Mouse (Mus musculus) Muller cell, postnatal 12 days (primary cell): ENCODE measurements at regions not wholly inside any gene's neighbourhood (a gene's known extent, or its start where the extent isn't known, plus 50 kb on each side); places are given as distances from the start of the nearest gene placed in this dataset.

Experiments
- DNase-seq: peaks from one replicate; pipeline ENCODE4 v3.0.0-alpha.2; 2015; ENCODE audit errors: inconsistent ontology term

DNA sequence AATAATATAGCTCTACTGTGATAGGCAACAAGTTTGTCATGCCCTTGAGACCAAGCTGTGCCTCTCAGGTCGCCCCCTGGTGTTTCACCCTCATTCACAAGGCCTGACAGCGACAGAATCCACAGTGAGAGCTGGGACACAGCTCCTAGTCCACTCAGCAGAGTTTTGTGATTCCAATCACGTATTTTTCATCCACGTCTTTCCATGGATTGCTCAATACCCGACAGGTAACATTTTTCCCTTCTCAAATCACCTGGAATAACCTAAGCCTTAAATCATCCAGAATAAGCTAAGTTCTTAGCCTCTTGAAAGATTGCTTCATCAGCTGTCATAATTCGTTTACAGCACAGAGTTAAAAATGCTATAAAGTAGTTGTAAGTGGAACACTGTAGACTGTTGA is 211.3 kb downstream of the Ccdc91 start:
- DNase-seq, result no peak

DNA sequence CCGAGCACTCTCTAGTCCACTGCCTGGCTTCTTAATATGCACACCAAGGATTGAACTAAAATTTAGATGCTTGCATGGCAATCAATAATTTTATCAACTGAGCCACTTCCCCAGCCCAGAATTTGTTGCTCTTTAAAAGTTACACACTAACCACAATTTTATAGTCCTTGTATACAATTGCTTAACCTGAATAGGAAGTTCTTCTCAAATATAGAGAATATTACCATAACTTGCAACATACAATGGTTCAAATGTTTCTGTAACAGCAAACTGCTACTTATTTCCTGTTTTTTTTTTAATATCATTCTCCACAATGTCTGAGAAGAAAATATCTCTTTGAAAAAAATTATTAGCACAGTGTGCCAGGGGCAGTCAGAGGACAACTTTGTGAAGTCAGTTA is 222.6 kb downstream of the Ccdc91 start:
- DNase-seq, result no peak

- DNase-seq, result no peak
These were observed 223.8 kb downstream of the Ccdc91 start for GRCm38 (mm10) chr6:147699449-147699848.

DNA sequence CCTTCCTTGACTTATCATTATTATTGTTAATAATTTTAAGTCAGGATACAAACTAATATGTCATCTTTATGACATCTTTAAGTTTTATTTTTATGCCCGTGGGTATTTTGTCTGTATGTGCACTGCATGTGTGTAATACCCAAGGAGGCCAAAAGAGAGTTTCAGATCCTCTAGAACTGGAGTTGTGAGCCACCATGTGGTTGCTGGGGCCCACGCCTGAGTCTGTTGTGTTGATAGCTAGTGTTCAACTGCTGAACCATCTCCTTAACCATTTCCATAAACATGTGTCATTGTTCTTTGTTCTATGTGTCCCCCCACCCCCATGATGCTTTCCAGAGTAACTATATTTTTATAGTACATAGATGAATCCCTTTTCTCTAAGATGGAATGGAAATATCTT is 225.0 kb downstream of the Ccdc91 start:
- DNase-seq, result no peak

DNA sequence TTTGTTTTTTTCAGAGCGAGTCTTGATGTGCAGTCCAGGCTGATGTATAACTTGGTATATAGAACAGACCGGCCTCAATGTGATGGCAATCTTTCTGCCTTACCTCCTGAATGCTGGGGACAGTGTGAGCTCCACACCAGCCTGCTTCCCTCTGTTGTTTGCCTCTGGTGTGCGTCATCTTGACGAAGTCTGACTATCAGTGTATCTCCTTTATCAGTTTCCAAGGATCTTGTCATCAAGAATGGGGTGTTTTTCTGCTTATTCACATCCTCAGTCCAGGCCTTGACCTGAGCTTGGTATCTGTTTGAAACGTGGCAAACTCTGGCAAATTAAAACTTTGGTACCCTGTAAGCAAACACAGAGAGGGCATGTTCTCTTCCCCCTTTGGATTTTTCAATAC is 226.3 kb downstream of the Ccdc91 start:
- DNase-seq, result no peak

- no peak for DNase-seq
These were observed 228.7 kb downstream of the Ccdc91 start for GRCm38 (mm10) chr6:147704297-147704696.

DNA sequence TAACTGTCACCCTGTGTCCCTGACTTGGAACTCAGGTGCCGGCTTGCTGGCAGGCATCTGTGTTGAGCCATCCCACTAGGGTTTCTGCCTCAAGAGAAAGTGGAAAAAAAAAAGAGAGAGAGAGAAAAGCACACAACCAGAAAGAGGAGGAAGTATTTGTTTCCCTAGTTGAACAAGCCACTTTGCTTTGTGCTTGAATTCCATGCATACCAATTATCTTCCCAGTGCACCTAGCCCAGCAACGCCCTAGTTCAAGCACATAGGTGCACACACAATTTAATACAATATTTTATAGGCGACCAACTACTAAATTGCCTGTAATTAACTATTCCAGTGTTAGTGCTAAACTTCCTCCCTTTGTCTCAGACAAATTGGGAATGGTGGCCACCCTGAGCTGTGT is 230.3 kb downstream of the Ccdc91 start:
- no peak for DNase-seq

DNA sequence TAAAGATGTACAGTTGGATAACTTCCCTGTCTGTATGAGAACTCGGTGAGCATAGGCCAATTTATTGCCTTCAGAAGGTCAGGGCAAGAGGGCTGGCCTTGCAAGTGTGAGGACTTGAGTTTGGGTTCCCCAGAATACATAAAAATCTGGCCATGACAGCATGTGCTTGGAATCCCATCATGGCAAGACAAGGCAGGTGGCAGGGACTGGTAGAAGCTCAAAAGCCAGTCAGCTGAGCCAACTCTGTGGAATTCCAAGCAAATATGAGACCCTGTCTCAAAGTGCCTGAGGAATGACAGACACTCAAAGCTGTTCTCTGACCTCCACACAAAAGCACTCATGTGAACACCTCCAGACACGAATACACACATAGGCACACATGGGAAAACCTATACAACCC is 231.1 kb downstream of the Ccdc91 start:
- no peak for DNase-seq

- peak; percentile 37 for DNase-seq
These were observed 242.6 kb downstream of the Ccdc91 start for GRCm38 (mm10) chr6:147718052-147718712.

DNA sequence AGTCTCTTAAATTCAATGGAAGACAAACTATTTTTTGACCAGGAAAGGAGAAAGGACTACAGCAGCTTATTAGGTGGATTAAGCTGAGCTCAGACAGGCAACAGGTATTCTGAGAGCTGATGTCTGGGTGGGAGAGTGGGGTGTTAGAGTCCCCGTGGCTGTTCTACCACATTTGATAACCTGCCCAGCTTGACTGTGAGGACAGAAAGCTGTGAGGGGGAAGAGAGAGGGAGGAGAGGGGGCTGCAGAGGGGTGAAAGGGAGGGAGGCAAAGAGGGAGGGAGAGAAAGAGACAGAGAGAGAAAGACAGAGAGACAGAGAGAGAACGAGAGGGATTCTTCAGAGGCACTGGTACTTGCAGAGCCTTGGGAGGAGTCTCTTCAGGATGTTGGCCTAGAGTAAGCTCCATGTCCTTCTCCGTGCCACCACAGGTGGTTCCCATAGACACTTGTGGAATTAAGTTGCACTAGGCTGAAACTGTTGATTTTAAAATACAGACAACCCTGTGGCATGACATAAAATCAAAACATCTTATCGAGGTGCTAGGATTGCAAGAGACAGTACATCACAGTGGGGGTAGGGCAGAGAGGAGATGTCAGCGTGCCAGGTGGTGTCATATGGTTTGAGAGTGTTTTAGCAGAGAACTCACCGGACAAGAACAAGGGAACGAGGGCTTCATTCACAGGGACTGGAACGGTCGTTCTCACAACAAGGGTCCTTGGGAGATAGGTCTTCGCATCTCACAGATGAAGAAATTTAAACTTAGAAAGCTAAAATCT is 243.3 kb downstream of the Ccdc91 start:
- DNase-seq, result no peak

GRCm38 (mm10) chr6:147719539-147719938 is 243.9 kb downstream of the Ccdc91 start:
- no peak for DNase-seq

- no peak for DNase-seq
These were observed 247.7 kb downstream of the Ccdc91 start for GRCm38 (mm10) chr6:147723336-147723735.

DNA sequence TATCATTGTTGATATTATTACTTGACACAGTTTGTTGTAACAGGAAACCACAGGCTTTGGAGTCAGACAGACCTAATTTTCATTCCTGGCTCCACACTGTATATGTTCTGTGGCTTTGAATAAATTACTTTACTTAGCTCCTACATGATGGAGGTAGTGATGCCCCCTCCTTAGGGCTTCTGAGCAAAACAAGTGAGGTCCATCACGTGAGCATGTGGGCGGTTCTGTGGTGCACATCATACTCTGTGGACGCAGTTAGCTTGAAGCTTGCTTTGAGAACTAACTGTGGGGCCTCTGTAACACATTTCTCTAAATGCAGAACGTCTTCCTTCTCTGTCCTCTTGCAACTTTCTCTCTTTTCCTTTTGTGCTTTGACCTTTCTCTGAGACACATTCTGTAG is 251.4 kb downstream of the Ccdc91 start:
- DNase-seq, result no peak

DNA sequence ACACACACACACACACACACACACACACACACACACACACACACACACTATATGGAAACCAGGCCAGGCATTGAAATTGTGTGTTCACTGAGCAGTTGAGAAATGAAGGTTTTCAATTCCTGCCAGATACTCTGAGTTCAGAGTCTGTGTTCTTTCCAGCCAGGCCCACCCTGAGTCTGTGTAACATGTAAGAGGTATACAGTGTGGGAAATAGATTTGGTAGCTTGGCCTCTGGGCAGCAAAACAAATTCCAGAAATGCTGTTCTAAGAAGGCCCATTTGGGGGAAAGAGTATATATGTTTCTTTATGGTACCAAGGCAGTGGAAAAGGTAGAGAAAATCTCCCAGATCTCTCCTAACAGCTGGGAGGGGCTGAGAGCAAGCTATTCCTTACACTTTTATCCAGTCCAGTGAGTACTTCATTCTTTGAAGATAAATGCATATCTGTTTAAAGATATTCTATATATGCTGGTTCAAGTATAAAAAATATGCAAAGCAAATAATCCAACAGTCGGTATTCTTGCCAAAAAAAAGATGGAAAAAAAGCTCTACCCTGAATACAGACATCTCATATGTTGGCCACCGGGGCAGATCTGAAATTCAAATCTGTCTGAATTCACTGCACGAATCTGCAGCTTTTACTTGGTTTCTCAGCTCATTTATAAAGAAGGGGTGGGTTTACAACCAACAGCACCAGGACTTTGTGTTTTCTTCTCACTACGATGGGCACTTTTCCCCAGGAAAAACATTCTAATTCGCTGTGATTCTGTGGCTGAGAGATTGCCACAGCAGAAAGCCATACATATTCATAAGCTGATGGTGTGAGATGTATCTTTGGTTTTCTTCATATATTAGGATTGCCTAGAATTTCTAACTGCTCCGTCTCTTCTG is 252.3 kb downstream of the Ccdc91 start:
- no peak for DNase-seq

- no peak for DNase-seq
These were observed 254.1 kb downstream of the Ccdc91 start for GRCm38 (mm10) chr6:147729721-147730120.

DNA sequence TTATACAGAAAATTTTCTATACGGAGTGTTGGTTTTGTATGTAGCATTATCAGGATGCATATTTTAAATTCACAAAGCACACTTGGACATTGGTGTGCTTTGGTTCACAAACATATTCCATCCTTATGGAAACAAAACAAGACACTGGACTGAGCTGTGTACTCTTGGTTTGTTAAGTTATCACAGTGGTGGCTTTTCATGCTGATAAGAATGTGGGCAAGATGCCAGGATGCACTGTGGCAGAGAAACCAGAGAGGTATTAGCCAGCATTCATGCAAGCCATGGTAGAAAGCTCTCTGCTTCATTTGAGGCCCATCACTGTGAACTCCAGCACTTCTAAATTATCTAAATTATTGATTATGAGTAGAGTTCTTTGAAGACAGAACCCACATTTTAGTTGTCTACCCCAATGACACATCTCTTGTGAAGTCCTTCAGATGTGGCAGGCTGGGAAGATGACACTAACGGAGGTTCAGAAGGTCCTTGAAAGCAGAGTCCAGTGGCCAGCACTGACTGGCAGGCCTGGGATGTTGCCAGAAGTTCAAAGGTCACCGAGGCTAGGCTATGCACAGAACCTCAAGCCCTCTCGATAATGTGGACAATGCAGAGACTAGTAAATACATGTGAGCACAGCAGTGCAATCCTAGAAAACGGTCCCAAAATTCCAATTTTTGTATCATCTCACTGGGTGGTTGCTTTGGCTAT is 263.1 kb downstream of the Ccdc91 start:
- DNase-seq, result peak; percentile 57

DNA sequence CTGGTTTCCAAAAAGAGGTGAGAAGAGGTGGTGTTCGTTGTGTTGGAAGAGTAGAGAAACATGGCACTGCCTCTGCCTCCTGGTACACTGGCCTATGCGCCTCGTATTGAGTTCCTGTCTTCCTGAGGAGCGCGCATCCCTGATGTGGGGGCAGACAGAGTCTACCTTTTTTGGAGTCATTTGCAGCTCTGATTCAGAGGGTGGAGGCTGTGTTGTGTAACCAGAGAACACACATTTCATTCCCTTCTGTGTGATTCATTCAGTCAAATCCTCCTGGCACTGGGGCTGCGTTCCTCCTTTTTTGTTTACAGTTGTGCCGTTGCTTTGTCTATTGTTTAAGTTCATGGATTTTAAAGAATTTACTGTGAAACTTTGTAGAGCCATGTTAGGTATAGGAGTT is 265.8 kb downstream of the Ccdc91 start:
- DNase-seq, result peak; percentile 29

- DNase-seq, result no peak
These were observed 268.5 kb downstream of the Ccdc91 start for GRCm38 (mm10) chr6:147744081-147744480.

DNA sequence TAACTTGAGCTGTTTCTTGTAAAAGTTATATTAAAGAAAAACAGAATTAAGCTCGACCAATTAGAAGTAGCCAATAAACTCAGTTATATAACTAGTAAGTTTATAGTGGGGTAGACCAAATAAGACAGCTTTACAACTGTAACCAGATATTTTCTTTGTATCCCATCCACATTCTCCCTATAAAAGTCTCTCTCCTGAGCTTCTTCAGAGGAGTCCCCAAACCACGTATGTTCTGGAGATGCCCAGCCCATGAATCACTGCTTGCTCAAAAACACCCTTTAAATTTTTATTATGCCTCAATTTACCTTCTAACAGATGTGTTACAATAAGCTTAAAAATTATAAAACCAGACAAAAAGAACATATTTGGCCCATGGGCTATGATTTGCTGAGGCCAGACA is 270.1 kb downstream of the Ccdc91 start:
- no peak for DNase-seq

GRCm38 (mm10) chr6:147747945-147748344 is 272.3 kb downstream of the Ccdc91 start:
- no peak for DNase-seq

GRCm38 (mm10) chr6:147752301-147752700 is 276.7 kb downstream of the Ccdc91 start:
- DNase-seq, result no peak

DNA sequence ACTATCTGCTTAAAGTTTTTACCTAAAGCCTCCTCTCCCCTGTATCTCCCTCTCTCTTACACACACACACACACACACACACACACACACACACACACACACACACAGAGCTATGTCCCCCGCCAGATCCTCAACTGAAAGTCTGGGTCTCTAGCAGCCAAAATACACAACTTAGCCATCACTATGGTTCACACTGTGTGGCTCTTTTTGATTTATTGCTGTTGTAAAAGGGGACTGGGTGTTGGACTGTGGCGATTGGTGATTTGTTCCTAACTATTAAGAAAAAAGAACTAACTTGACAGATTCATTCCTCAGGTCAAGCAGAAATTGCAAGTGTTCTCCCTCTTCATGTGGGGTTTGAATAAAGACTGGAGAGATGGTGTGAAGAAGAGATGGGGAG is 278.2 kb downstream of the Ccdc91 start:
- DNase-seq, result no peak
